Mouse (Mus musculus) erythroblast, embryonic 14.5 days (primary cell): ENCODE data around the gene Cntn6. TPM values are rescaled to one million over a fixed set of nuclear protein-coding genes. Genes with fewer than 3 reads are reported as not detected.

ENCODE experiments used
- H3K27me3 ChIP-seq: 2 replicates; pipeline ENCODE4 v1.6.1; 2012; ENCODE audit warnings: inconsistent platforms; ENCODE audit not compliant: control insufficient read depth
- H3K36me3 ChIP-seq: 2 replicates; pipeline ENCODE4 v1.6.1; 2012; ENCODE audit warnings: mild to moderate bottlenecking, inconsistent platforms; ENCODE audit not compliant: control insufficient read depth
- H3K4me1 ChIP-seq: 2 replicates; pipeline ENCODE4 v1.6.1; 2012; ENCODE audit warnings: inconsistent platforms; ENCODE audit not compliant: control insufficient read depth
- H3K4me3 ChIP-seq: replicated peaks from 2 replicates; pipeline ENCODE3; 2012; ENCODE audit warnings: moderate library complexity, mild to moderate bottlenecking, inconsistent platforms
- H3K9me3 ChIP-seq: 2 replicates; pipeline ENCODE4 v1.6.1; 2012; ENCODE audit warnings: low read length, inconsistent platforms, mixed read lengths; ENCODE audit not compliant: control insufficient read depth
- GATA1 ChIP-seq: IDR thresholded peaks from 2 replicates; pipeline ENCODE4 v1.6.1; 2012; ENCODE audit warnings: low read length, inconsistent platforms, mixed read lengths
- TAL1 ChIP-seq: IDR thresholded peaks from 3 replicates; pipeline ENCODE4 v1.6.1; 2012; ENCODE audit warnings: low read length, inconsistent platforms, mixed read lengths
- polyA plus RNA-seq: library from polyadenylated mRNA; stranded (reverse); fragments of >175 nt; gene quantifications from 2 replicates; pipeline ENCODE4 v1.2.3, GENCODE M21; 2012

The Cntn6 gene
- polyA plus RNA-seq, result not detected in 2 replicates

DNA sequence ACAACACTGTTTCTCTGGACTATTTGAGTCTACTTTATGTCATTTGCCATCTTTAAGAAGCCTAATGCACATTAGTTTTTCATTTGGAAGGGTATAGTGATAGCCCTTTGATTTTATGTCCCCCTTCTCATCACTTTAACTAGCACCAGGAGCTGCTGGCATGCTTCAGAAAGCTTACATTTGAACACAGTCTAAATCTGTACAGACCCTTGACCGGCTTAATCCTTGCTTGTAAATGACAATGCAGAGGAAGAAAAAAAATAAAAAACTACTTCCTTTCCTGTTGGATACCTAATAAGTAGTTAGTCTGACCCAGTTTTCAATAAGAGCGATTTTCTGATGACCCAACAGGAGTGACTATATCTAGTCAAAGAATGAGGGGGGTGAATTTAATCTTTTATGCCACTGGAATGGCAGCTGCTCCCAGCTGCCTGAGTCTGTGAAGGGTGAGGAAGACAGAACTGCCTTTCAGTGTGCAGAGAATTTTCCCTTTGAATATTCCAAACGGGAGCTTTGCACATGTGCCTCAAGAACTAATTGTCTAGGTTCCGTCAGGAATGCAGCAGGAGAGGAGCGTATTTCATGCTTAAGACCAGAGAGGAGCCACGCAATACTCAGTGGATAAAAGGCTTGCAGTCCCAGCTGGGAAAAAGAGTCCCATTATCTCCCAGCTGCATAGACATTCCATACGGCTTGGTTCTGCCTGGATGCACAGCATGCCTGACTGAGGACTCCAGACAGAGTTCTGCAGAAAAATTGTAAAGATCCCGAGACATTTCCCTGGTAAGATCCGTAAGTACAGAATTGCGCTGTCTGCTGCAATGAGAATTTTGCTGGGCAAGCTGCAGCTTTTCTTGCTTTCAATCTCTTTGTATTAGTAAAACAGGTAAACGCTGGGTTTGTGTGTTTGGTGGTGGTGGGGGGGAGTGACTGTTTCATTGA, at the start of gene Cntn6:
TSS of gene Cntn6 (plus strand) at position 301 of the 942 bp plus-strand sequence.
- H3K36me3 ChIP-seq, result no peaks in the 10 kb centered on the region
- H3K27me3 ChIP-seq, result no peaks in the 10 kb centered on the region
- H3K4me1 ChIP-seq, result no peaks in the 10 kb centered on the region
- no peak within 1 kb of the TSS for H3K4me3 ChIP-seq
- TF ChIP-seq TAL1, result no peak
- no peak for TF ChIP-seq GATA1
- peaks cover 5% of the 10 kb centered on the region; the same call in 1 of the 2 replicates for H3K9me3 ChIP-seq

DNA sequence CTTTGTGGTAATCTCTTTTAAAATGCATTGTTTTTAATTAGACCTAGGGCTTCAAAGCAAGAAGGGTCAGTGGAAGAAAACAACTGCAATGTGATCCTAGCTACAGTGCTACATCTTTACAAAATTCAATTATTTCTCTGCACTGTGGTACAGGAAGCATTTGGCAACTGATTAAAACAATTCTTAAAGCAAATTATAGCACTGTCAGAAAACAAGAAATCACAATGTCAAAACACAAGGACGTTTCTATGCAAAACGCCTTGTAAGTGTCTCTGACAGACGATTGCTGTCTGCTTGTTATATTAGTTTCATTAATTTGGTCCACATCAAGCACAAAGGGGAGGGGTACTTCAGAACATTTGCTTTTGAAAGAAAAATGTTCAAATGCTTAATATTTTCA, 48.9 kb upstream of the Cntn6 start:
- H3K27me3 ChIP-seq, result no peaks in the 10 kb centered on the region
- H3K9me3 ChIP-seq, result peaks cover 3% of the 10 kb centered on the region; the same call in 1 of the 2 replicates
- H3K36me3 ChIP-seq, result no peaks in the 10 kb centered on the region
- no peaks in the 10 kb centered on the region for H3K4me1 ChIP-seq
- no peak for TF ChIP-seq GATA1
- no peak for TF ChIP-seq TAL1
- H3K4me3 ChIP-seq, result no peak overlapping the region

DNA sequence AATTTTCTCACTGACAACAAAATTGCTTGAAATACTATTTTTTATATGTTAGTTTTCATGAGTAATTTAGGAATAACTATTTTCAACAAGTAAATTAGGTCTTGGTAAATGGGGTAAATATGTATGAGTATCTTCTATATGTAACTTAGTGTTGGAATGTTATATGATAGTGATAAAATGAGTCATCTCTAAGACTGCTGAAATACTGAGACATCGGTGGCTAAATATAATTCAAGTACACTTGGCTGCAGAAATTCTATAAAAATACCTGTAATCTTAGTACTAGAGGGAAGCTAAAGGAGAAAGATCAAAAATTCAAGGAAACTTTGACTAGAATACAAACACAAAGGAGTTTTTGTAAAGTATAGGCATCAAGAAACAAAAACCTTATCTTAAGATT, 21.9 kb upstream of the Cntn6 start:
- H3K36me3 ChIP-seq, result no peaks in the 10 kb centered on the region
- no peaks in the 10 kb centered on the region; the same call in 1 of the 2 replicates for H3K9me3 ChIP-seq
- TF ChIP-seq GATA1, result no peak
- no peaks in the 10 kb centered on the region for H3K27me3 ChIP-seq
- H3K4me1 ChIP-seq, result no peaks in the 10 kb centered on the region
- no peak overlapping the region for H3K4me3 ChIP-seq

DNA sequence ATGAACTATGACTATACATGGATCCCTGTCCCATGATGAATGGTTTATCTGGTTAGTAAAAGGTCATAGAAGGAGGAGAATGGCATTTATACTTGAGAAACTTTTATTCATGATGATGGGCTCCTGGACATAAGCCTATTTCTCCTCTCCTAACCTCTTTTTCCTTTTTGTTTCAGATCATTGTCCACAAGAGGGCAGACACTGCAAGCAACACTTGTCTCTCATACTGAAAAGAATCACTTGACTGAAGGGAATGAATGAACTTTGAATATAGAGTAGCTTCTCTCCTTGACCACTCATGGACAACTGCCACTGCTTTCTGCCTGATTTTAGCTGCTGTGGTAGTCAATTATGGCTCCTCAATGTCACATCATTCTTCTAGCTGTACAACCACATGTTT, 13.3 kb upstream of the Cntn6 start:
- Histone ChIP-seq H3K27me3 (no peaks in the 10 kb centered on the region), H3K36me3 (no peaks in the 10 kb centered on the region), H3K9me3 (no peaks in the 10 kb centered on the region), H3K4me1 (no peaks in the 10 kb centered on the region), H3K4me3 (no peak overlapping the region)
- TF ChIP-seq TAL1 (no peak), GATA1 (no peak)

DNA sequence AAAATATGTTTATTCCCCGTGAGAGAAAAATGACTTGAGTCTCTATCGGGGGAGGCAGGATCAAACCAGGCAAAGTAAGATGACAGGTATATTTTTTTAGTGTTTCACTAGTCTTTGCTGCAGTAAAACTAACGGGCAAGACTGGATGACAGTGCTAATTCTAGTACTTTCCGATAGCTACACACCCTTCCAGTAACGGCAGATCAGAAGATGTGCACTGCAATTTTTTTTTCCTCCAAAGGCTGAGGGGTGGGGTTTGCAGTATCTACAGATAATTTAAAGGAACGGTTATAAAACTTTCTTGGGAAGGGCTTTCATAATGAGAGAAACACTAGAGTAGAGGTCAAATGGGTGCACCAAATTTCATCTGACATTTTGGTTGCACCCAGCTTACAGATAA, 869 bp downstream of the Cntn6 start:
- Histone ChIP-seq H3K36me3 (no peaks in the 10 kb centered on the region), H3K4me3 (no peak overlapping the region), H3K9me3 (peaks cover 5% of the 10 kb centered on the region; the same call in 1 of the 2 replicates), H3K27me3 (no peaks in the 10 kb centered on the region), H3K4me1 (no peaks in the 10 kb centered on the region)
- TF ChIP-seq TAL1 (no peak), GATA1 (no peak)

DNA sequence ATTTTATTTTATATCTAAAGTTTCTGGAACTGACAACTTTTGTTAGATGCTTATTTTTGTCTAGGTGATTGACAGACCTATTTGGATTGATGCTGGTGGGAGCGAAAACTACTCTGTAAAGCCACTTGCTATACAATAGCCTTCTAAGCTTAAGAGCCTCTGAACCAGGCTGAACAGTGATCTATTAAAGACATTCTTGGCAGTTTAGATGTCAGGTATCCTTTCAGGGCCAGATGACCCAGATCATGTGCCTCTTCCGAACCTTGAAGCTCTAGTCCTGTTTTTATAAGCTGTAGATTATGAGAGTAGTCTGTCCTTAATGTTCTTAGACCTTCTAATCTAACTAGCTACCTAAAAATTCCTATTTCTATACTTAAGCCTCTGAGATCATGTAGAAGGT, 3.2 kb downstream of the Cntn6 start:
- Histone ChIP-seq H3K4me1 (no peaks in the 10 kb centered on the region), H3K4me3 (no peak overlapping the region), H3K9me3 (peaks cover 5% of the 10 kb centered on the region; the same call in 1 of the 2 replicates)

DNA sequence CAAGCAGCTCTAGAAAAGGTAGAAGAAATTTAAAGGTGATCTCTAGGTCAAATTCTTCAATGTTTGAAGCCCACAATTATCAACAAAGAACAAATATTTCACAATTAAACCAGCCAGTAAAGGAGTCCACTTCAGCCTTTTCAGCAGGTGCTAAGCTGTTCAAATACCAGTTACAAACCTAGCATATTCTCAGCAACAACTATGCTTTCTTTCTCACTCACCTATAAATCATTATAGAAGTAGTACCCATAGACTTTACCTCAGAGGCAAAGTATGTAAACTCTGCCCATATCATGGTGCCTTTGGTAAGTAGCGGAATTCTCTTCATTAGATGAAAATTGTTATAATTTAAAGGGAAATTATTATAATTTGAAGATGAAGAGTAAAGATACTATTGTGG, 71.4 kb downstream of the Cntn6 start:
- H3K9me3 ChIP-seq, result peaks cover 3% of the 10 kb centered on the region; the same call in 1 of the 2 replicates
- no peaks in the 10 kb centered on the region for H3K4me1 ChIP-seq
- H3K27me3 ChIP-seq, result no peaks in the 10 kb centered on the region
- no peak overlapping the region for H3K4me3 ChIP-seq
- no peaks in the 10 kb centered on the region for H3K36me3 ChIP-seq
- TF ChIP-seq TAL1, result no peak
- TF ChIP-seq GATA1, result no peak

More for the DNA sequence above, 3.2 kb downstream of the Cntn6 start:
- Histone ChIP-seq H3K27me3 (no peaks in the 10 kb centered on the region), H3K36me3 (no peaks in the 10 kb centered on the region)
- TF ChIP-seq TAL1 (no peak), GATA1 (no peak)

DNA sequence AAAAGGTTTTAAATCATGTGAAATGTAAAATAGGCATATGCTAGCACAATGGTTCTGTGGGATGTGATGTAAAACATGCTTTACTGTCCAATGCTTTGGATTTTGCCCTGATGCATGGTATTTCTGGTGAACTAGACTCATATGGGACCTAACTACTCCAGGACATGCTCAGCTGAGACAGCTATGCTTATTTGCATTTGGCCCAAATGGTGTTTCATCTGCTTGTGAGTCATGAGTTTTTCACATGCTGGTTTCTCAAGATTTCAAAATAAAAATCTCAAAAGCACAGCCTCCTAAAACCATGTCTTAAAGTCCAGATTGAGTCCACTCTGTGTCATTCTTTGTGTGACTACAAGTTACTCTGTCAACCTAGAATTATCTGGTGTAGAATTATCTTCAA, 77.0 kb downstream of the Cntn6 start:
- Histone ChIP-seq H3K27me3 (no peaks in the 10 kb centered on the region), H3K4me1 (no peaks in the 10 kb centered on the region), H3K9me3 (peaks cover 3% of the 10 kb centered on the region; the same call in 1 of the 2 replicates), H3K36me3 (no peaks in the 10 kb centered on the region), H3K4me3 (no peak overlapping the region)
- TF ChIP-seq TAL1 (no peak), GATA1 (no peak)

DNA sequence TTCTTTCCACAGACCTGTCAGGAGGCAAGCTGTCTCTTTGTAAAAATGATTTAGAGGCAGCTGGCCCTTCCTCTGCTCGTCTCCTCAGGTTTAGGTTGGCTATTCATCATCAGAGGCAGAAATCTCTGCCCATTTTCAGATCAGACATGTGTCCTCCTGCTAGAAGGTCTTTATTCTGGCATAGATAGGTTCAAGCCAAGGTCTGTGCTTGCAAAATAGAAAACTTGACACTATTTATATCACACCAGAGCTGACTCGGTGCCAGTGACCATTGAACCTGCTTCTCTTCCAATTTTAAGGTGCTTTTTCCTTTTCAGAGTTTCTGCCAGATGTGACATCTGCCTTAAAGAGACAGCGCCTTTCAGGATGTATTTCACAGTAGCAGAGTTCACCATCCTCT, 95.4 kb downstream of the Cntn6 start:
- no peaks in the 10 kb centered on the region for H3K36me3 ChIP-seq
- no peak for TF ChIP-seq TAL1
- no peak for TF ChIP-seq GATA1
- H3K9me3 ChIP-seq, result no peaks in the 10 kb centered on the region
- H3K4me3 ChIP-seq, result no peak overlapping the region
- H3K4me1 ChIP-seq, result no peaks in the 10 kb centered on the region
- H3K27me3 ChIP-seq, result no peaks in the 10 kb centered on the region
